18 mouse cellular contexts compared by ENCODE assay signal in genomic region chr1:174239916-174240315, GRCm38 (mm10). TPM values are rescaled to one million over a fixed set of nuclear protein-coding genes. Genes with fewer than 3 reads are reported as not detected.
"Had no signal": no experiment of that assay in that cellular context is flagged by ENCODE, and none has a peak within 500 bp of the region (broad histone marks: within the 10 kb centered on the region; RNA-seq: fewer than 3 reads in every experiment).

No protein-coding gene starts in this region.

- H3K27ac ChIP-seq: kidney, embryonic 15.5 days; limb, embryonic 15.5 days; liver, embryonic 12.5 days; midbrain, embryonic 13.5 days; stomach, postnatal 0 days had no signal

- H3K9me3 ChIP-seq: kidney, embryonic 15.5 days; limb, embryonic 15.5 days; liver, embryonic 12.5 days; midbrain, embryonic 13.5 days had no signal

- H3K4me1 ChIP-seq: kidney, embryonic 15.5 days; limb, embryonic 15.5 days; liver, embryonic 12.5 days; midbrain, embryonic 13.5 days had no signal

- H3K36me3 ChIP-seq: kidney, embryonic 15.5 days; limb, embryonic 15.5 days; midbrain, embryonic 13.5 days had no signal

- DNase-seq: kidney, postnatal 14 days; lung, embryonic 14.5 days; right cerebral cortex, postnatal 25 days; thymus, postnatal 4 days had no signal

- ATAC-seq: liver, embryonic 12.5 days; midbrain, embryonic 13.5 days had no signal

- H3K4me3 ChIP-seq: kidney, embryonic 15.5 days; limb, embryonic 15.5 days; liver, embryonic 12.5 days; midbrain, embryonic 13.5 days had no signal

- H3K9ac ChIP-seq: kidney, embryonic 15.5 days; limb, embryonic 15.5 days; liver, embryonic 12.5 days; lung, embryonic 14.5 days; midbrain, embryonic 13.5 days had no signal

- H3K4me2 ChIP-seq: kidney, embryonic 15.5 days; limb, embryonic 15.5 days; liver, embryonic 12.5 days; lung, embryonic 14.5 days; midbrain, embryonic 13.5 days had no signal

- H3K27me3 ChIP-seq: kidney, embryonic 15.5 days; limb, embryonic 15.5 days; liver, embryonic 12.5 days; midbrain, embryonic 13.5 days had no signal

RNA-seq across cellular contexts. Expression of gene Olfr419, which starts 11.9 kb away (rescaled TPM):
- total RNA-seq: layer of hippocampus, adult 8-10 months; layer of hippocampus, postnatal 14 days; left cerebral cortex, adult 18-20 months; left cerebral cortex, postnatal 14 days; megakaryocyte-erythroid progenitor cell, adult 5-6 weeks; midbrain, postnatal 0 days had no signal
- polyA plus RNA-seq: kidney, embryonic 15.5 days; limb, embryonic 11.5 days; limb, embryonic 15.5 days; lung, embryonic 14.5 days; midbrain, embryonic 13.5 days; midbrain, postnatal 0 days; neural tube, embryonic 14.5 days; small intestine, adult 2 months; stomach, postnatal 0 days had no signal
